Mouse (Mus musculus): ENCODE results near the gene Syn3.

GRCm38 (mm10) chr10:86310527-86310926 is 188.2 kb downstream of the Syn3 start:
- no peak for TF ChIP-seq ZC3H11A (IDR thresholded peaks at IDR 0.05; ENCODE audit: borderline replicate concordance, low read depth, low read length)
- TF ChIP-seq HCFC1 (IDR thresholded peaks at IDR 0.05; ENCODE audit: borderline replicate concordance, insufficient read depth, low read length), result no peak
